8 mouse cellular contexts compared by ENCODE assay signal in genomic region chr10:69213986-69214385, GRCm38 (mm10). TPM values are rescaled to one million over a fixed set of nuclear protein-coding genes. Genes with fewer than 3 reads are reported as not detected.
A peak's percentile ranks its signal among the peaks of the same experiment; 100 is the strongest.
DNase-seq lines count a peak whose midpoint lies in the region; ATAC-seq and TF ChIP-seq lines count a peak whose summit lies in the region.

No protein-coding gene starts in this region.

- TF ChIP-seq CTCF in kidney, postnatal 0 days (IDR thresholded peaks at IDR 0.05; ENCODE audit: low read depth): no peak

- peak; percentile 39 for DNase-seq in kidney, postnatal 0 days (ENCODE audit: low spot score)
- no peak for DNase-seq in kidney, adult 18-20 months
- DNase-seq in limb, embryonic 10.5 days (ENCODE audit: low spot score): no peak
- DNase-seq in left cerebral cortex, adult 9 months (ENCODE audit: low spot score in 2 of 2): no peak
- no peak for DNase-seq in cerebellum, postnatal 25 days
- no peak for DNase-seq in T-cell, adult 2 months (ENCODE audit: low spot score)

- H3K36me3 ChIP-seq in kidney, postnatal 0 days (ENCODE audit: insufficient read depth, low read length): peaks cover 13% of the 10 kb centered on the region; the same call in 1 of the 2 replicates
- peaks cover 7% of the 10 kb centered on the region; the same call in 1 of the 2 replicates for H3K36me3 ChIP-seq in forebrain, embryonic 15.5 days
- H3K36me3 ChIP-seq in limb, embryonic 10.5 days: peaks cover 45% of the 10 kb centered on the region
- H3K36me3 ChIP-seq in midbrain, embryonic 13.5 days: peaks cover 18% of the 10 kb centered on the region

- peak overlapping the region; percentile 82 for H3K9ac ChIP-seq in kidney, postnatal 0 days (ENCODE audit: low read depth, low read length)
- H3K9ac ChIP-seq in forebrain, embryonic 15.5 days (replicated peaks): peak overlapping the region; percentile 95
- H3K9ac ChIP-seq in midbrain, embryonic 13.5 days (replicated peaks): peak overlapping the region; percentile 91

- peak overlapping the region; percentile 92 for H3K4me2 ChIP-seq in kidney, postnatal 0 days (ENCODE audit: low read length)
- peak overlapping the region; percentile 87 for H3K4me2 ChIP-seq in forebrain, embryonic 15.5 days (replicated peaks)
- peak overlapping the region; percentile 85 for H3K4me2 ChIP-seq in midbrain, embryonic 13.5 days (replicated peaks)

- H3K27ac ChIP-seq in kidney, postnatal 0 days: peak overlapping the region; percentile 96; the same call in 1 of the 2 replicates
- peak overlapping the region; percentile 97; the same call in 1 of the 2 replicates for H3K27ac ChIP-seq in forebrain, embryonic 15.5 days (replicated peaks)
- peak overlapping the region; percentile 99 for H3K27ac ChIP-seq in limb, embryonic 10.5 days
- peak overlapping the region; percentile 97; the same call in 1 of the 2 replicates for H3K27ac ChIP-seq in midbrain, embryonic 13.5 days

- 18% methylated on average over 5 of the region's 5 CpGs for WGBS in kidney, postnatal 0 days
- WGBS in forebrain, embryonic 15.5 days: 27% methylated on average over 5 of the region's 5 CpGs
- 46% methylated on average over 5 of the region's 5 CpGs for WGBS in limb, embryonic 10.5 days
- WGBS in midbrain, embryonic 13.5 days: 37% methylated on average over 5 of the region's 5 CpGs

- H3K9me3 ChIP-seq in kidney, postnatal 0 days (replicated peaks; ENCODE audit: low read length): no peaks in the 10 kb centered on the region
- H3K9me3 ChIP-seq in forebrain, embryonic 15.5 days: no peaks in the 10 kb centered on the region
- H3K9me3 ChIP-seq in limb, embryonic 10.5 days (replicated peaks): no peaks in the 10 kb centered on the region
- no peaks in the 10 kb centered on the region for H3K9me3 ChIP-seq in midbrain, embryonic 13.5 days

- H3K4me1 ChIP-seq in kidney, postnatal 0 days (replicated peaks; ENCODE audit: insufficient read depth, low read length): peaks cover 15% of the 10 kb centered on the region; the same call in 1 of the 2 replicates
- H3K4me1 ChIP-seq in forebrain, embryonic 15.5 days: peaks cover 17% of the 10 kb centered on the region
- peaks cover 26% of the 10 kb centered on the region for H3K4me1 ChIP-seq in limb, embryonic 10.5 days
- H3K4me1 ChIP-seq in midbrain, embryonic 13.5 days (replicated peaks): peaks cover 20% of the 10 kb centered on the region

- peak overlapping the region; percentile 70 for H3K4me3 ChIP-seq in kidney, postnatal 0 days (replicated peaks; ENCODE audit: low read depth, low read length)
- H3K4me3 ChIP-seq in forebrain, embryonic 15.5 days: peak overlapping the region; percentile 80
- H3K4me3 ChIP-seq in limb, embryonic 10.5 days: peak overlapping the region; percentile 85
- H3K4me3 ChIP-seq in midbrain, embryonic 13.5 days (replicated peaks): peak overlapping the region; percentile 55

- no peak for ATAC-seq in kidney, postnatal 0 days (replicated peaks; ENCODE audit: low FRiP score, low read depth)
- ATAC-seq in forebrain, embryonic 15.5 days (replicated peaks): no peak
- ATAC-seq in midbrain, embryonic 13.5 days: no peak

- no peaks in the 10 kb centered on the region for H3K27me3 ChIP-seq in kidney, postnatal 0 days (ENCODE audit: insufficient read depth, low read length)
- no peaks in the 10 kb centered on the region for H3K27me3 ChIP-seq in forebrain, embryonic 15.5 days
- H3K27me3 ChIP-seq in limb, embryonic 10.5 days (ENCODE audit: low read depth, poor library complexity, severe bottlenecking): no peaks in the 10 kb centered on the region
- no peaks in the 10 kb centered on the region for H3K27me3 ChIP-seq in midbrain, embryonic 13.5 days

RNA-seq across cellular contexts. Expression of gene A930033H14Rik, which starts 1.1 kb away (rescaled TPM):
- 2.3 and 2.9 TPM in 2 replicates for polyA plus RNA-seq in kidney, postnatal 0 days (2015; fragmentation: Nextera tagmentation; extraction: Ambion mirVana)
- 1.2 TPM in 2 replicates for polyA plus RNA-seq in forebrain, embryonic 15.5 days (2015; fragmentation: Nextera tagmentation; extraction: Ambion mirVana)
- 1.0 and 1.6 TPM in 2 replicates for polyA plus RNA-seq in limb, embryonic 10.5 days (2016; fragmentation: Nextera tagmentation; extraction: Ambion mirVana)
- polyA plus RNA-seq in midbrain, embryonic 13.5 days (2015; fragmentation: Nextera tagmentation; extraction: Ambion mirVana): 1.3 and 1.5 TPM in 2 replicates
